Mouse (Mus musculus) MEL (cell line): Measurements from ENCODE around the gene Frem1. TPM values are rescaled to one million over a fixed set of nuclear protein-coding genes. Genes with fewer than 3 reads are reported as not detected.

Source experiments
- DNase-seq: peaks from one replicate; pipeline ENCODE4 v3.0.0; 2011; ENCODE audit warnings: low read depth, low spot score
- H3K27ac ChIP-seq: 2 replicates; pipeline ENCODE4 v1.5.1; 2012; ENCODE audit warnings: low read depth, mild to moderate bottlenecking, control low read depth, low read length, moderate library complexity; ENCODE audit not compliant: control insufficient read depth
- H3K27me3 ChIP-seq, 2 experiments: fragments of 150-350 bp in 1 of 2; sonication (generic) in 1 of 2; 2 replicates each; pipeline ENCODE4 v1.6.1; 2012; ENCODE audit warnings: low read length in 2 of 2, mild to moderate bottlenecking in 2 of 2, improper control_type of control experiment in 1 of 2, moderate library complexity in 1 of 2; ENCODE audit not compliant: insufficient read depth in 2 of 2, control insufficient read depth in 1 of 2
- H3K36me3 ChIP-seq, 2 experiments: 2 replicates each; pipeline ENCODE4 v1.6.1; 2012 to 2014; ENCODE audit warnings: low read length in 2 of 2, improper control_type of control experiment in 1 of 2, inconsistent platforms in 1 of 2, mild to moderate bottlenecking in 1 of 2; ENCODE audit not compliant: insufficient read depth in 2 of 2, control insufficient read depth in 1 of 2
- H3K4me1 ChIP-seq, 2 experiments: fragments of 150-350 bp in 1 of 2; sonication (generic) in 1 of 2; 2 replicates each; pipeline ENCODE4 v1.6.1; 2012; ENCODE audit warnings: low read length in 2 of 2, improper control_type of control experiment in 1 of 2, mild to moderate bottlenecking in 1 of 2; ENCODE audit not compliant: insufficient read depth in 2 of 2, control insufficient read depth in 1 of 2
- H3K4me3 ChIP-seq, 2 experiments: fragments of 150-350 bp in 1 of 2; sonication (generic) in 1 of 2; 2 replicates each; pipeline ENCODE4 v1.5.1; 2012; ENCODE audit warnings: low read depth in 2 of 2, low read length in 2 of 2, mild to moderate bottlenecking in 2 of 2, moderate library complexity in 2 of 2, control low read depth in 1 of 2, improper control_type of control experiment in 1 of 2; ENCODE audit not compliant: control insufficient read depth in 1 of 2, insufficient read depth in 1 of 2
- H3K79me2 ChIP-seq: 2 replicates; pipeline ENCODE4 v1.6.1; 2012; ENCODE audit warnings: mild to moderate bottlenecking, low read length, moderate library complexity; ENCODE audit not compliant: control insufficient read depth, poor library complexity, insufficient read depth
- H3K9ac ChIP-seq: 2 replicates; pipeline ENCODE4 v1.6.1; 2012; ENCODE audit warnings: low read depth, mild to moderate bottlenecking, control low read depth, low read length, moderate library complexity; ENCODE audit not compliant: control insufficient read depth, poor library complexity, severe bottlenecking
- H3K9me3 ChIP-seq: fragments of 150-350 bp; sonication (generic); replicated peaks from 2 replicates; pipeline ENCODE4 v1.6.1; 2012; ENCODE audit warnings: mild to moderate bottlenecking, low read length, improper control_type of control experiment, moderate library complexity; ENCODE audit not compliant: insufficient read depth
- CTCF ChIP-seq, 3 experiments: IDR thresholded peaks in 2 of 3; conservative IDR thresholded peaks in 1 of 3; 2 replicates each; pipeline ENCODE4 v1.5.1; 2011 to 2012; ENCODE audit warnings: low read length in 3 of 3, low read depth in 2 of 3, mild to moderate bottlenecking in 2 of 3, improper control_type of control experiment in 1 of 3, inconsistent platforms in 1 of 3, mixed read lengths in 1 of 3, moderate library complexity in 1 of 3; ENCODE audit not compliant: control insufficient read depth in 1 of 3, insufficient read depth in 1 of 3, poor library complexity in 1 of 3, severe bottlenecking in 1 of 3
- E2F4 ChIP-seq: IDR thresholded peaks from 2 replicates; pipeline ENCODE4 v1.6.1; 2011; ENCODE audit warnings: low read depth, low read length, improper control_type of control experiment, borderline replicate concordance
- ELF1 ChIP-seq: IDR thresholded peaks from 2 replicates; pipeline ENCODE4 v1.6.1; 2014; ENCODE audit warnings: low read depth, mild to moderate bottlenecking, inconsistent platforms, low read length, improper control_type of control experiment, moderate library complexity
- EP300 ChIP-seq, 2 experiments: IDR thresholded peaks; 2 replicates each; pipeline ENCODE4 v1.6.1; 2011; ENCODE audit warnings: improper control_type of control experiment in 2 of 2, low read length in 2 of 2, low read depth in 1 of 2, mild to moderate bottlenecking in 1 of 2
- GABPA ChIP-seq: IDR thresholded peaks from 2 replicates; pipeline ENCODE4 v1.6.1; 2012; ENCODE audit warnings: low read depth, mild to moderate bottlenecking, inconsistent platforms, low read length, improper control_type of control experiment, moderate library complexity
- JUND ChIP-seq: IDR thresholded peaks from 2 replicates; pipeline ENCODE4 v1.6.1; 2011; ENCODE audit warnings: low read depth, mild to moderate bottlenecking, improper control_type of control experiment, low read length
- KAT2A ChIP-seq: conservative IDR thresholded peaks from 2 replicates; pipeline ENCODE4 v1.6.1; 2012; ENCODE audit warnings: low read depth, low read length, improper control_type of control experiment, inconsistent platforms
- MAFK ChIP-seq: IDR thresholded peaks from 2 replicates; pipeline ENCODE4 v1.6.1; 2011; ENCODE audit warnings: low read depth, mild to moderate bottlenecking, low read length, improper control_type of control experiment, borderline replicate concordance
- MAZ ChIP-seq: IDR thresholded peaks from 2 replicates; pipeline ENCODE4 v1.6.1; 2012; ENCODE audit warnings: low read depth, mild to moderate bottlenecking, inconsistent platforms, low read length, improper control_type of control experiment
- MXI1 ChIP-seq: IDR thresholded peaks from 2 replicates; pipeline ENCODE4 v1.6.1; 2011; ENCODE audit warnings: mild to moderate bottlenecking, low read depth, low read length, improper control_type of control experiment
- NELFE ChIP-seq: IDR thresholded peaks from 2 replicates; pipeline ENCODE4 v1.6.1; 2011; ENCODE audit warnings: low read depth, low read length, improper control_type of control experiment
- NRF1 ChIP-seq: IDR thresholded peaks from 2 replicates; pipeline ENCODE4 v1.6.1; 2014; ENCODE audit warnings: low read depth, mild to moderate bottlenecking, inconsistent platforms, low read length, improper control_type of control experiment, moderate library complexity; ENCODE audit not compliant: poor library complexity, insufficient read depth, severe bottlenecking
- RCOR1 ChIP-seq: IDR thresholded peaks from 2 replicates; pipeline ENCODE4 v1.6.1; 2012; ENCODE audit warnings: low read depth, mild to moderate bottlenecking, inconsistent platforms, low read length, improper control_type of control experiment
- SIN3A ChIP-seq: IDR thresholded peaks from 2 replicates; pipeline ENCODE4 v1.6.1; 2012; ENCODE audit warnings: low read length, improper control_type of control experiment, inconsistent platforms
- SMC3 ChIP-seq: IDR thresholded peaks from 2 replicates; pipeline ENCODE4 v1.6.1; 2011; ENCODE audit warnings: low read depth, low read length, improper control_type of control experiment
- TCF12 ChIP-seq: IDR thresholded peaks from 2 replicates; pipeline ENCODE4 v1.6.1; 2014; ENCODE audit warnings: low read depth, mild to moderate bottlenecking, inconsistent platforms, low read length, improper control_type of control experiment, moderate library complexity
- UBTF ChIP-seq: IDR thresholded peaks from 2 replicates; pipeline ENCODE4 v1.6.1; 2012; ENCODE audit warnings: low read depth, mild to moderate bottlenecking, inconsistent platforms, low read length, improper control_type of control experiment, moderate library complexity, borderline replicate concordance; ENCODE audit not compliant: insufficient read depth
- USF1 ChIP-seq: IDR thresholded peaks from 2 replicates; pipeline ENCODE4 v1.6.1; 2014; ENCODE audit warnings: low read depth, mild to moderate bottlenecking, inconsistent platforms, low read length, improper control_type of control experiment, moderate library complexity
- USF2 ChIP-seq, 2 experiments: IDR thresholded peaks; 2 replicates each; pipeline ENCODE4 v1.6.1; 2011 to 2012; ENCODE audit warnings: improper control_type of control experiment in 2 of 2, low read length in 2 of 2, borderline replicate concordance in 1 of 2, inconsistent platforms in 1 of 2, low read depth in 1 of 2, mild to moderate bottlenecking in 1 of 2; ENCODE audit not compliant: insufficient read depth in 1 of 2
- ZC3H11A ChIP-seq: IDR thresholded peaks from 2 replicates; pipeline ENCODE4 v1.6.1; 2012; ENCODE audit warnings: low read depth, mild to moderate bottlenecking, inconsistent platforms, low read length, improper control_type of control experiment
- ZKSCAN1 ChIP-seq: IDR thresholded peaks from 2 replicates; pipeline ENCODE4 v1.6.1; 2012; ENCODE audit warnings: low read depth, mild to moderate bottlenecking, inconsistent platforms, low read length, improper control_type of control experiment, moderate library complexity
- ZMIZ1 ChIP-seq: IDR thresholded peaks from 2 replicates; pipeline ENCODE4 v1.6.1; 2012; ENCODE audit warnings: low read depth, mild to moderate bottlenecking, inconsistent platforms, low read length, improper control_type of control experiment, moderate library complexity
- ZNF384 ChIP-seq: IDR thresholded peaks from 2 replicates; pipeline ENCODE4 v1.6.1; 2012; ENCODE audit warnings: low read depth, mild to moderate bottlenecking, inconsistent platforms, low read length, improper control_type of control experiment
- polyA plus RNA-seq, 2 experiments: library from polyadenylated mRNA; stranded (reverse) in 1 of 2; unstranded in 1 of 2; fragments of >175 nt in 1 of 2; fragments of >200 nt in 1 of 2; gene quantifications; 2 replicates each; pipeline versions ENCODE4 v1.2.1 to v1.2.4; 2012; ENCODE audit warnings: low replicate concordance in 2 of 2, low read depth in 1 of 2; ENCODE audit not compliant: insufficient read length in 2 of 2, insufficient read depth in 1 of 2, missing spikeins in 1 of 2
- total RNA-seq: library from RNA; depleted of rRNA; stranded (reverse); fragments of 300-350 nt; gene quantifications from 2 replicates; pipeline ENCODE4 v1.2.3, GENCODE M21; 2012

Gene Frem1
- total and polyA plus RNA-seq, 3 experiments: not detected

GRCm38 (mm10) chr4:82940680-82941079, 111.5 kb downstream of the Frem1 start:
- H3K36me3 ChIP-seq: no peaks in the 10 kb centered on the region
- TF ChIP-seq E2F4: no peak
- no peak for TF ChIP-seq ZC3H11A
- TF ChIP-seq UBTF: no peak
- no peak for TF ChIP-seq EP300 (IDR thresholded peaks at IDR 0.05; ENCODE audit: low read depth in 1 of 2, low read length in 2 of 2)
- no peak for TF ChIP-seq ELF1
- TF ChIP-seq ZNF384: no peak
- no peak for TF ChIP-seq USF1
- no peak for TF ChIP-seq TCF12
- TF ChIP-seq ZMIZ1: no peak
- no peak for TF ChIP-seq JUND
- no peak for TF ChIP-seq SIN3A
- TF ChIP-seq NELFE: no peak
- H3K4me1 ChIP-seq: no peaks in the 10 kb centered on the region
- H3K27me3 ChIP-seq: no peaks in the 10 kb centered on the region
- no peak overlapping the region for H3K27ac ChIP-seq
- DNase-seq: no peak
- no peaks in the 10 kb centered on the region for H3K9me3 ChIP-seq
- H3K4me3 ChIP-seq: no peak overlapping the region
- no peak overlapping the region for H3K9ac ChIP-seq
- H3K79me2 ChIP-seq: no peaks in the 10 kb centered on the region

- Histone ChIP-seq H3K79me2 (no peaks in the 10 kb centered on the region), H3K9ac (no peak overlapping the region), H3K4me3 (no peak overlapping the region), H3K27ac (no peak overlapping the region), H3K36me3 (no peaks in the 10 kb centered on the region), H3K4me1 (no peaks in the 10 kb centered on the region), H3K9me3 (no peaks in the 10 kb centered on the region), H3K27me3 (no peaks in the 10 kb centered on the region)
- DNase-seq: no peak
- no peak for TF ChIP-seq GABPA
- TF ChIP-seq MAZ: no peak
- no peak for TF ChIP-seq E2F4
- no peak for TF ChIP-seq MXI1
- no peak for TF ChIP-seq SMC3
- TF ChIP-seq KAT2A: no peak
- no peak for TF ChIP-seq MAFK
- no peak for TF ChIP-seq USF2 (IDR thresholded peaks at IDR 0.05; ENCODE audit: borderline replicate concordance in 1 of 2, insufficient read depth in 1 of 2, low read depth in 1 of 2, low read length in 2 of 2)
- no peak for TF ChIP-seq ZKSCAN1
- TF ChIP-seq CTCF (IDR thresholded peaks at IDR 0.05 in 2 of 3, conservative IDR thresholded peaks at IDR 0.05 in 1 of 3; ENCODE audit: control insufficient read depth in 1 of 3, insufficient read depth in 1 of 3, low read depth in 2 of 3, low read length in 3 of 3, poor library complexity in 1 of 3, severe bottlenecking in 1 of 3): no peak
- TF ChIP-seq JUND: no peak
- no peak for TF ChIP-seq NRF1
- no peak for TF ChIP-seq RCOR1
- no peak for TF ChIP-seq ELF1
Measured at GRCm38 (mm10) chr4:82940248-82940647, 111.9 kb downstream of the Frem1 start.
